Mouse (Mus musculus): ENCODE data around the gene Zfp597.

Zfp597 gene

DNA sequence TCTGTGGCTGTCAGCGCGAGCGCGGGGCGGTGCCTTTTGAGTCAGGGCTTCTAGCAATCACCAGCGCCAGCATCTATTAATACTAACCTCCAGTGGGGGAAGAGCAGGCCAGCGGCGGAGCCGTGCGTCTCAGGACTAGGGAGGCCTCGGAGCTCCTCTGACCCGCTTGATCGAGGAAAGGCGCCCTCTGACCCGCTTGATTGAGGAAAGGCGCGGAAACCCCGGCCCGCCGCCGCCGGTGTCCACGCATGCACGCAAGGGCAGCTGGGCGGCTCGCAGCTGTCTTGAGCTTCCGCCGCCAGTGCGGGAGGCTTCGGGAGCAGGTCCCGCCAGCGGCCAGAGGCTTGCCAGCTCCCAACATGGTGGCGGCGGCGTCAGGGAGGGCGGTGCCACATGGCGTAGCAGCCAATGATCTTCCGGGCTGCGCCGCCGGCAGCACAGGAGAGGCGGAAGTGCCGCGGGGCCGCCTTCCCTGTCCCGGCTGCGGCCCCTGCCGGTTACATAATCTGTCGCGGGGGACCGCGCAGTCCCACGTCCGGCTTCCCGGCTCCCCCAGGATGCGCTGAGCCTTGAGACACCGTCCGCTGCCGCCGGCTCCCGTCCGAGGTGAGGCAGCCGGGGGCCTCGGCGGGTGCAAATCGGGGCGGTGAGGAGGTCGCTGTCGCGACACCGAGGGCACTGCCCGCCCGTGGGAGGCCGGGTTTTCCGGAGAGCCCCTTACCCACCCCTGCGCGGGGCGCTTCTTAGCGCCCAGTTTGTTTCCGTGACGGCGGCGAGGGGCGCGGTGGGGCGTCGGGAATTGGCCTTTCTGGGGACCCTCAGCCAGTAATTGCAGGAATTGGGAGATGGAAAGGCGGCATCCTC lies at the start of gene Zfp597, which contains the start of gene Gm20695:
TSS of gene Zfp597 (minus strand) at position 361 of the 864 bp plus-strand sequence.
TSS of gene Gm20695 (plus strand) at position 448 of the 864 bp plus-strand sequence.
- DNase-seq (ENCODE audit: low read depth, low spot score) = peak; percentile 97

- DNase-seq (ENCODE audit: low read depth, low spot score) = no peak
Observed at GRCm38 (mm10) chr16:3934091-3934490, 49.7 kb upstream of the Zfp597 start.

- no peak for DNase-seq (ENCODE audit: low read depth, low spot score)
Observed at GRCm38 (mm10) chr16:3933536-3933935, 49.2 kb upstream of the Zfp597 start.

DNA sequence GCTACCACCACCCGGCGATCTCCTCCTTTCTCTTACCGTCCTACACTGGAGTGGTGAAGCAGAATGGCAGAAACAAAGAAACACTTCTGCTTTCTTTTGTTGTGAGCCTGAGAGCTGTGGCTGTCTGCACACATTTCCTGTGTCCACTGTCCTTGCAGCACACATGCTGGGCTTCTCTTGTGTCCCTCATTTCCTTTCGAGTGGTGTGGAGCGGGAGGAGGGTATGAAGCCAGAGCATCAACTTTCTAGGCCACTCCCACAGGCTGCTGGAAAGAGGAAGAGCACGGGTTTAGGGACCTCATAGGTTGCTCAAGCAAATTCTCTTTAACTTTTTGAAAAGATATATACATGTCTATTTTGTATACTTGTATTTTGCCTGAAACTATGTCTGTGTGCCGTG lies 44.8 kb upstream of the Zfp597 start:
- peak; percentile 15 for DNase-seq (ENCODE audit: low read depth, low spot score)

DNA sequence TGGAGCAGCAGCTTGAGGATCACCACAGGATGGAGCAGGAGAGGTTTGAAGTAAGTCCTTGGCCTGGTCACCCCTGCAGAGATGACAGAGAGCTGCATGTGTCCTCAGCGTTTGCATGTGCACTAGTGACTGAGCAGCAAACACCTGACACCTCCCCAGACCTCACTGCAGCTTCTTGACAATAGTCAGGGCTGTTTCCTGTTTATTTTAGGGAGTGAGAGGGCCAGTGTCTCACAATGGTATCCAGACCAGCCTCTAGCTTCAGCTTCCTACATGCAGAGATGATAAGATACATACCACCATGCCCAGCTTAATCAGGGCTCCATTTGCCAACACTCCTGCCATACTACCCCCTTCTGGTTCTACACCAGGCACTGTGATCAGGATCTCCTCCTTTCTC lies 44.2 kb upstream of the Zfp597 start:
- no peak for DNase-seq (ENCODE audit: low read depth, low spot score)

DNA sequence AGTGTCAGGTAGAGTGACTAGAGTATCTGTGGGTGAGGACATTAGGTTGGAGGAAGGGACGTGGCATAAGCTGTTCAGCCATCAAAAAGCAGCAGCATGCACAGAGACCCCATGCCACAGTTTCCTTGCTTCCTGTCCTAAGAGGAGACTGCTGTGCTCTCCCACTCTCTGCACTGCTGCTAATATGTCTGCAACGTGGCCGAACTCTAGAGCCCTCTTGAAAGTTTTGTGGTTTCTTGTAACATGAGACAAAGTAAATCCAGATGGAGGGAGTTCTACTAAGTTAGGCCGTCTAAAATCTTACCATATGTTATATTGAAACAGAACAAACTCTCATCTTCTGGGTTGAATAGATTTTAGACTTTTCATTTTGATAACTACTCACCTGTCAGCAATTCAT lies 39.6 kb upstream of the Zfp597 start:
- DNase-seq (ENCODE audit: low read depth, low spot score) = no peak

- DNase-seq (ENCODE audit: low read depth, low spot score) = no peak
Observed at GRCm38 (mm10) chr16:3923515-3923914, 39.2 kb upstream of the Zfp597 start.

DNA sequence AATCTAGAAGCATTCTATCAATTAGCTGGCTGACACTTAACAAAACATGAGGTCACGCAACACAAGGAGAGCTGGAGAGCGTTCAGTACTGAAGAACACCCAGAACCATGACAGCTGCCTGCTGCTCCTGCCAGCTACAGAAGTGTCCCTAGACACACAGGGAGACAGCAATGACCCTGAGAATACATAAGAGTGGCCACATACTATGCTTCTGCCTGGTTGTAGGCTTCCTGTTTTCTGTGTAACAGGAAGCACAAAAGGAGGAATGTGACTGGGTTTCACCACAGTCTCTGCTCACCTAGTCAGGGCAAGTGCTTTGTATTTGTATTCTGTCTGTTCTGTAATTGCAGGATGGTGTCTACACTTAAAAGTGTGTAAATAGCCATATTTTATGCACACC lies 36.4 kb upstream of the Zfp597 start:
- no peak for DNase-seq (ENCODE audit: low read depth, low spot score)

GRCm38 (mm10) chr16:3909118-3909517 lies 24.8 kb upstream of the Zfp597 start:
- no peak for DNase-seq (ENCODE audit: low read depth, low spot score)

GRCm38 (mm10) chr16:3908537-3909111 lies 24.3 kb upstream of the Zfp597 start, which contains the start of the genes 1700037C18Rik and Cluap1:
Gene 1700037C18Rik (minus strand): TSS chr16:3908689.
Gene Cluap1 (plus strand): TSS chr16:3908801.
- peak; percentile 96 for DNase-seq (ENCODE audit: low read depth, low spot score)

DNA sequence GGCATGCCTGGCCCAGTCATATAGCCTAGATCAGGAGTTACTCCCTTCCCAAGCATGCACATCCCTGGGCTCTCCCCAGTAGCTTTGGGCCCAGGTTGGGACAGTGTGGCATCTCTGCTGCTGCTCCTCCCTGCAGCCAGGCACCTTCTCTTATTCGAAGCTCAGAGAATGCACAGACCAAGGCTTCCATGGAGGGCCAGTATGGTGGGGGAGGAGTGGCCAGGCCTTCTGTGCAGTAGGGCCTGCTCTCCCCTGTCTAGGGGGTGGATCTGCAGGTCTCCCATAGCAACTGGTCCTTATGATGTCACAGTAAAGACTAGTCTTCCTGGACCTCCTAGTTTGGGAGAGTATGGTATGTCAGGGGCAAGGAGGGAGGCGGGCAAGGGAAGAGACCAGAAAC lies 23.1 kb upstream of the Zfp597 start:
- no peak for DNase-seq (ENCODE audit: low read depth, low spot score)

DNA sequence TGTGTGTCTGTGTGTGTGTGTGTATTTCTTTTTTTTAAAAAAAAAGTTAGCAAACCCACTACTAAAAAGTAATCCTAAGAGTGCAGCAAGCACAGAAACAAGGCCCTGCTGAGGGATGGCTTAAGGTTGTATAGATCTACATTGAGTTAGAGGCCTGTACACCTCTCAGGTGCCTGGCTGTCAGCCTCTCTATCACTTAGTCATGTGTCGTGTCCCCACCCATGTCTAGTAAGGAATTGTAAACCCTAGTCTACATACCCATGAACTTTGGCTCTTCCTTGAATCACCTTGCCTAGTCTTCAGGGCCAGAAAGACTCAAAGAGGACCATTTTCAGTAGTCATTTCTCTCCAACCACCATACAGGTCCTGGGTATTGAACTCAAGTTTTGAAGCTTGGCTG lies 12.2 kb upstream of the Zfp597 start:
- no peak for DNase-seq (ENCODE audit: low read depth, low spot score)

GRCm38 (mm10) chr16:3896046-3896445 lies 11.7 kb upstream of the Zfp597 start:
- DNase-seq (ENCODE audit: low read depth, low spot score) = no peak

GRCm38 (mm10) chr16:3895173-3895792 lies 10.9 kb upstream of the Zfp597 start:
- peak; percentile 76 for DNase-seq (ENCODE audit: low read depth, low spot score)

- no peak for DNase-seq (ENCODE audit: low read depth, low spot score)
Observed at GRCm38 (mm10) chr16:3893739-3894138, 9.4 kb upstream of the Zfp597 start.

GRCm38 (mm10) chr16:3891621-3892295 lies 7.4 kb upstream of the Zfp597 start:
- DNase-seq (ENCODE audit: low read depth, low spot score) = no peak

DNA sequence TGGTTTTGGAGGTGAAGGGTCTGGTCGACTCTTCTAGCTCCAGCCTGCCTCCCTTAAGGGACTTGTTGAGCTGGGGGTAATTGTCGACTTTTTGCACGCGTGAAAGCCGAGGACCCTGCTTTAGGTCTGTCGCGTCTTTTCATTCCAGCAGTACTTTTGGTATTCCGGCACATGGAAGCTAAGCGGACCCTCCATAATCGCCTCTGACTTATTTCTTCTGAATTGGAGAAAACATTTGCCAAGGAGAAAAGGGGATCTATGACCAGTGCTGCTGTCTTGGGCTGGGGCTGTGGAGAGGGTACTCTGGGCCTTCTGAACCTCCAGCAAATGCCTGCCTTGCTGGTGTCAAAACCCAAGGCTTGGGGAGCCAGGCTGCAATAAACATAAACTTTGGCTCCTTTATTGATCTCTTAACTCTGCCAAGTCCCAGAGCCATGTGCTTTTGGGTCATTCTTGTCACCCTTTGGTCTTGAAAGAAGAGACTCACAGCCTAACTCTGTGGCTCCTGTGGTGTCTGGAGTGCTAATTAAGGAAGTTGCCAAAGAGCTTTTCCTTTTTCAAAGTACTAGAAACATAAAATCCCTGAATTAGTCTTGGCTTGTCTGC lies 807 bp upstream of the Zfp597 start:
- no peak for DNase-seq (ENCODE audit: low read depth, low spot score)

- no peak for DNase-seq (ENCODE audit: low read depth, low spot score)
Observed at GRCm38 (mm10) chr16:3876346-3876745, 8.0 kb downstream of the Zfp597 start.

DNA sequence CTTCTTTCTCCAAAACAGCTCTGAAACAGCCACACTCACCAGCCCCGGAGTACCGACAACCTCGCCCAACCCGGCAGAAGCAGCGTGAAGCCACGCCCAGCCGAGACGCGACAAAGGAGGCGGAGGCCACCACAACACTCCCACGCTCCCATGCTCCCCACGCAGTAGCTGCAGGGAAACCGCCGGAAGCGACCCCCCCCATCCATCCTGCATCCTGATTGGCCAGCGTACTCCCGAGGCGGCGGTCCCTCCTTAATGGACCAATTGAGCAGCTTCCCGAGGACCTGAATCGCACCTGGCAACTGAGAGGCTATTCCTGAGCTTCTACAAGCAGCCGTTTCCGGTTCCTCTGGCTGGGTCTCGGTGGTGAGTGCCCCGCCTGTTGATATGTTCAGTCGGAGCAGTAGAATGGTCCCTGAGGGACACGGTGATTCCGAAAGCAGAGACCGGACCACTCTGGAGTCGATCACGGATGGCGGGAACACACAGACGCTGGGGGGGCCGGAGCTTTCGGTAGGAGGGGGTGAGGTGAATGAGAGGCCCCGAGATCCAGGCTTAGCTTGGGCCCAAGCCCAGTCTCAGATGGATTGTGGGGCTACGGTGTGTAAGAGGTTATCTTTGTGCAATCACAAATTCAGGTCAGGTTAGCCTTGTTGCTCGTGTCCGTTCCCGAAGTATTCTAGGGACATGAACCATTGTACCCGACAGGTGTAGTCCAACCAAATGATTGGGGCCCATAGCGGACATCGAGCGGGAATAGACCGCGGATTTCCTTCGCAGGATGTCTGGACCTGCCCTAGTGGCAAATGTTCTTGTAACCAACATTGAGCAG lies 11.9 kb downstream of the Zfp597 start, which contains the start of gene Naa60:
TSS of gene Naa60 (plus strand) at position 160 of the 832 bp plus-strand sequence.
- DNase-seq (ENCODE audit: low read depth, low spot score) = peak; percentile 99

- no peak for DNase-seq (ENCODE audit: low read depth, low spot score)
Observed at GRCm38 (mm10) chr16:3871815-3872214, 12.5 kb downstream of the Zfp597 start.
